Mouse (Mus musculus) forebrain, postnatal 0 days (tissue): ENCODE measurements around the gene Slc38a1. TPM values are rescaled to one million over a fixed set of nuclear protein-coding genes. Genes with fewer than 3 reads are reported as not detected.

Source experiments
- ATAC-seq: fragments of 200-750 bp; cut with Nextera tagmentation; 2 replicates; pipeline ENCODE4 v1.8.0; 2017; ENCODE audit warnings: mild to moderate bottlenecking, moderate library complexity
- DNase-seq: peaks from one replicate; pipeline ENCODE4 v3.0.0-alpha.2; 2015
- H3K27ac ChIP-seq: fragments of 300-500 bp; sonication (generic); 2 replicates; pipeline ENCODE4 v1.5.1; 2014; ENCODE audit warnings: low read depth, mild to moderate bottlenecking, antibody characterized with exemption, low read length, moderate library complexity, mixed read lengths
- H3K27me3 ChIP-seq: fragments of 300-500 bp; sonication (generic); 2 replicates; pipeline ENCODE4 v1.6.1; 2014; ENCODE audit warnings: mild to moderate bottlenecking, low read length, mixed read lengths; ENCODE audit not compliant: insufficient read depth
- H3K36me3 ChIP-seq: fragments of 300-500 bp; sonication (generic); 2 replicates; pipeline ENCODE4 v1.6.1; 2014; ENCODE audit warnings: mild to moderate bottlenecking, moderate library complexity; ENCODE audit not compliant: insufficient read depth
- H3K4me1 ChIP-seq: fragments of 300-500 bp; sonication (generic); 2 replicates; pipeline ENCODE4 v1.6.1; 2014; ENCODE audit warnings: antibody characterized with exemption; ENCODE audit not compliant: insufficient read depth
- H3K4me2 ChIP-seq: fragments of 300-500 bp; sonication (generic); 2 replicates; pipeline ENCODE4 v1.6.1; 2014; ENCODE audit warnings: low read depth, mild to moderate bottlenecking, moderate library complexity
- H3K4me3 ChIP-seq: fragments of 300-500 bp; sonication (generic); 2 replicates; pipeline ENCODE4 v1.5.1; 2014; ENCODE audit warnings: low read depth, low read length, mixed read lengths
- H3K9ac ChIP-seq: fragments of 300-500 bp; sonication (generic); 2 replicates; pipeline ENCODE4 v1.6.1; 2014; ENCODE audit warnings: mild to moderate bottlenecking
- H3K9me3 ChIP-seq: fragments of 300-500 bp; sonication (generic); 2 replicates; pipeline ENCODE4 v1.6.1; 2016; ENCODE audit warnings: low read length
- CTCF ChIP-seq: sonication (generic); IDR thresholded peaks from 2 replicates; pipeline ENCODE4 v1.5.1; 2016; ENCODE audit warnings: antibody characterized with exemption, control low read depth, low read depth
- WGBS: fragments of 180-500 bp; shearing (Covaris S2); extraction: QIAGEN DNeasy Blood & Tissue Kit; methylation state at CpG from one replicate; pipeline ENCODE4 v1.1.7; 2014; 5-methylcytosine and 5-hydroxymethylcytosine counted together
- polyA plus RNA-seq: library from polyadenylated mRNA; unstranded; fragments of >200 nt; fragmentation: Nextera tagmentation; extraction: Ambion mirVana; gene quantifications from 2 replicates; pipeline ENCODE4 v1.2.1, GENCODE M21; 2015
- total RNA-seq: library from RNA; depleted of rRNA; stranded (reverse); fragments of >200 nt; gene quantifications from 2 replicates; pipeline ENCODE4 v1.2.3, GENCODE M21; 2014; rRNA removed

The Slc38a1 gene
- total and polyA plus RNA-seq, 2 experiments from 2014 or later, result 73.3 to 90.2 TPM

DNA sequence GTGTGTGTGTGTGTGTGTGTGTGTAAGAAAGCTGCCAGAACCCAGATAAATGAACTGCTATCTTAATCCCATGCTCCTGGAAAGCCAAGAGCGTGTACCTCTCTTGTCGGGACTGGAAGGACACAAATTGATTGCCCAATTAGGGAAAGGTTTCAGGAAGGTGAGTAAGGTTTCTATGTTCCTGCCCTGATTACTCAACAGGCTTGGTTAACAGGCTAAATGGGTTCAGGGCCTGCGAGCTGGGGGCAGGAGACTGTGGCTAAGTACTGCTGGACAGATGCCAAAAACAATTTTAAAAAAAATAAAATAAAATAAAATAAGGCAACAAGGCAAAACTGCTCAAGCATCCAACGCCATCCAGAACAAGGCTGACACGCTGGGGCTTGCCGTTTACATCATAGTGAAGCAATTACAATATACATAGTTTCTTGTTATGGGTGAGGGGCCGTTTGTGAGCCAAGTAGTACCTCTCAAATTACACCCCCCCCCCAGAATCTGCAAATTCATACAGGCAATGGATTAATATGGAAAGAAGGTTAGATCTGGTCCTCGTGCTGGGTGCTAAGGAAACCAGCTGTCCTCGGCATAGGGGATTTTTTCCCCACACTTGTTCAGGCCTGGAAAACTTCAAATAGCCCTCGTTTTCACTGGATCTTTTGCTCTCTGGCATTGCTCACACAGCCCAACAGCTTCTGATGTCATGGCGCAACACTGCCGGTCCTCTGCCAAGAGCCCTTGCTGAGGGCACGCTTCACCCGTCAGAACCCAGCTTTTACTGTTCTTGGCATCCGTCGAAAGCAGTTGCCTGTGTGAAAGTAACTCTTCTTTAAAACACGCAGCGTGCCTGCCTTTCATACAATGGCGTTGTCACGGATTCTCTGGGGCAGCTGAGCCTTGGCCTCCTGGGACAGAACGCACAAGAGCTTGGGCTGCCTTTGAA, 95.2 kb downstream of the Slc38a1 start:
- no peak overlapping the region for H3K9ac ChIP-seq
- H3K36me3 ChIP-seq, result no peaks in the 10 kb centered on the region
- H3K4me1 ChIP-seq, result no peaks in the 10 kb centered on the region
- H3K27me3 ChIP-seq, result no peaks in the 10 kb centered on the region
- no peak overlapping the region for H3K4me3 ChIP-seq
- ATAC-seq (peak; percentile 86), DNase-seq (peak; percentile 80)
- no peak for TF ChIP-seq CTCF
- no peak overlapping the region for H3K4me2 ChIP-seq
- peak overlapping the region; percentile 40 for H3K27ac ChIP-seq
- no peaks in the 10 kb centered on the region for H3K9me3 ChIP-seq
- WGBS, result 18% methylated on average over 21 of the region's 21 CpGs

DNA sequence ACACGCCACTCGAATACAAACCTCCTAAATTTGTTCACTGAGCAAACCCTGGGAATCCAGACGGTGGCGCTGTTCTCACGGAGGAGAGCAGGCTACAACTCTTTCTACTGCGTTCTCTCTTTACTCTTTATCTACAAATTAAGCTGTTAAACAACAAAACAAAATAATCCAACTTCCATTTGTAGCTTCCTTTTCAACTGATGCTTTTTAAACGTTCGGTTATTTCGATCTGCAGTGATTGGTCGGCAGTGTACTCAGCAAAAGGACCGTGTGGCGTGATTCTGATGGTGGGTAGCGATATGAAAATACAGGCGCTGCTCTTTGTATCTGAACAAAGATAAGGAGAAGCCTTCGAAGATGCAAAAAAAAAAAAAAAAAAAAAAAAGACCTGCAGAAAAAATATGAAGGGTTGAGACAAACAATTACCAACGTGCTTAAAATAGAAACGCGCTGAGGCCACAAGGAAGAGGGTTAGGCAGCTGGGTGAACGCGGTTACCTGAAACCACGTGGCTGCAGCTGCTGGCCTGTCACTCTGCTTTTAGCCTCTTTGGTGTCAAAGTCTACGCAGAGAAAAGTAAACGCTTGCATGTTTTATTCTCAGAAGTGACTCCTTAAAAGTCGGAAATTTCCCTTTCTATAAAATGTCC, 99.4 kb downstream of the Slc38a1 start:
- peak; percentile 88 for TF ChIP-seq CTCF
- WGBS, result 2% methylated on average over 24 of the region's 24 CpGs
- Histone ChIP-seq H3K9ac (peak overlapping the region; percentile 43), H3K36me3 (no peaks in the 10 kb centered on the region), H3K4me1 (no peaks in the 10 kb centered on the region), H3K27ac (peak overlapping the region; percentile 35; the same call in 1 of the 2 replicates), H3K4me3 (peak overlapping the region; percentile 32), H3K4me2 (peak overlapping the region; percentile 57), H3K27me3 (no peaks in the 10 kb centered on the region), H3K9me3 (no peaks in the 10 kb centered on the region)
- DNase-seq, result peak; percentile 91
- peak; percentile 74 for ATAC-seq

DNA sequence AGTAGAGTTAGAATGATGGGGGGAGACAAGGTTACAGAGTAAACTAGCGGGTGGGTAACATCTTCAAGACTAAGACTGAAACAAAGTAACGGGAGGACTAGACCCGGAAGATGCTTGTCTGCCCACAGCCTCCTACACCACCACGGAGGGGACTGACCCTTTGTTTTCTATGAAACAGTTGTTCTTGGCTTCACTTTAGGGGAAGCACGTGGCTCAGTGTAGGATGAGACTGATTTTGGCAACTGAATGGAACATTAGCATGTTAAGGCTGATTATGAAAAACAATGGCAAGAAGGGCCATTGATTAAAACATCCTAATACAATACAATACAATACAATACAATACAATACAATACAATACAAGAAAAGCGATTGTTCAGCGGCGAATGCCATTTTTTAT, 100.6 kb downstream of the Slc38a1 start:
- no peak for TF ChIP-seq CTCF
- 51% methylated on average over 8 of the region's 8 CpGs for WGBS
- no peak for DNase-seq

DNA sequence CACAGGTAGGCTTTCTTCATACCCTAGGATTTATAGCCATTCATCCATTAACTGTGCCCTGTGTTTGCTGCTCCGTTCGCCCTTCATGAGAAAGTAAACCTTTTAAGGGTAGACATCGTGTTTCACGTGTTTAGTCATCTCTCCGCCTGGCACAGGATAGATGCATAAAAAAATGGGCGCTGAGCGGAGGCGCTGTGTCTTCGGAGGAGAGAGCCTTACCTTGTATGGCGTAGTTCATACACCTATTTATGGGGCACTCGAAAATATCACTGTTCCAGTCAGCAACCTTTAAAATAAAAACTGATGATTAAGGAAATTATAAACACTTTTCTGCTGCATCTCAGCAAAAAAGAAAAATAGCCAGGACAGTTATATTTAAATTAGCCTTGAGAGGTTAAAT, 105.4 kb downstream of the Slc38a1 start:
- no peak overlapping the region for H3K4me3 ChIP-seq
- H3K4me2 ChIP-seq, result no peak overlapping the region
- WGBS, result 94% methylated on average over 11 of the region's 11 CpGs
- ATAC-seq, result no peak
- TF ChIP-seq CTCF, result no peak
- H3K27ac ChIP-seq, result no peak overlapping the region
- no peaks in the 10 kb centered on the region for H3K4me1 ChIP-seq
- no peak for DNase-seq
- H3K9ac ChIP-seq, result no peak overlapping the region
- H3K9me3 ChIP-seq, result no peaks in the 10 kb centered on the region
- no peaks in the 10 kb centered on the region for H3K27me3 ChIP-seq
- no peaks in the 10 kb centered on the region for H3K36me3 ChIP-seq

More for the DNA sequence above, 100.6 kb downstream of the Slc38a1 start:
- no peak for ATAC-seq
- H3K4me3 ChIP-seq, result no peak overlapping the region
- no peaks in the 10 kb centered on the region for H3K9me3 ChIP-seq
- H3K4me1 ChIP-seq, result no peaks in the 10 kb centered on the region
- H3K4me2 ChIP-seq, result no peak overlapping the region
- no peaks in the 10 kb centered on the region for H3K27me3 ChIP-seq
- no peak overlapping the region for H3K27ac ChIP-seq
- no peaks in the 10 kb centered on the region for H3K36me3 ChIP-seq
- no peak overlapping the region for H3K9ac ChIP-seq

DNA sequence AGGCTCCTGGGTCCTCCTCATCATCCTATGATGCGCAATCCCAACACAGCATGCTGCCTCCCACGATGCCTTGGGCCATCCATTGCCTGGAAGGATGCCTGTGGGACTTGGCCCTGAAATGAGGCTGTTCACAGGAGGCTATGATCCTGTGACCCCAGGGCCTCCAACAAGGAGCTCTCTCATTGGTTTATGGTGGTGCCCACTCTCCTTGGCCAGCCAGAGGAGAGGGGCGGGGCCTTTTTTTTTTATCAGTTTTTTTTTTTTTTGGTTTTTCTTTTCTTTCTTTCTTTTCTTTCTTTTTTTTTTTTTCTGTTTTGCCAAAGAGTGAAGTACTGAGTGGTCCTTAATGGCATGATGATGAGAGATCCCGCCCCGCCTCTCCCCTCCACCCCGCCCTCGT, 106.3 kb downstream of the Slc38a1 start:
- H3K9me3 ChIP-seq, result no peaks in the 10 kb centered on the region
- ATAC-seq, result no peak
- WGBS, result 93% methylated on average over 7 of the region's 7 CpGs
- DNase-seq, result no peak
- H3K27me3 ChIP-seq, result no peaks in the 10 kb centered on the region
- H3K36me3 ChIP-seq, result no peaks in the 10 kb centered on the region
- H3K4me2 ChIP-seq, result no peak overlapping the region
- no peak overlapping the region for H3K4me3 ChIP-seq
- no peaks in the 10 kb centered on the region for H3K4me1 ChIP-seq
- H3K27ac ChIP-seq, result no peak overlapping the region
- TF ChIP-seq CTCF, result no peak
- H3K9ac ChIP-seq, result no peak overlapping the region

DNA sequence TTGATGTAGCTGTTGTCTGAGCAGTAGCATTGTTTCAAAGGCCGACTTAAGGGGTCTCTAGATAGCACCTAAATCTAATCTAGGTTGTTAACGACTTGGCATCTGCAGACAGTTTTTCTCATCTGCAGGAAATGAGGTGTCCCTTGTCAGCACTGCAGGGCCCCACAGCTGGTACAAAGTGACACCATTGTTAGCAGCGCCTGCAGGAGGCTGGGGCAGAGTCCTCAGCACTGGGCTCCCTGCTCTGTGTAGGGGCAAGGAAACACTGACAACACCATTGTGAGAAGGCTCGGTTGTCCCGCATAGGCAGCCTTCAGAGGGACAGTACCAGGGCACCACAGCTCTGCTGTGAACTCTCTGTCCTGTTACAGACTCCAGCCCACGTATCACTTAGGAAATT, 115.0 kb downstream of the Slc38a1 start:
- Histone ChIP-seq H3K27ac (no peak overlapping the region), H3K4me1 (no peaks in the 10 kb centered on the region), H3K9me3 (no peaks in the 10 kb centered on the region), H3K4me3 (no peak overlapping the region), H3K27me3 (no peaks in the 10 kb centered on the region), H3K4me2 (no peak overlapping the region), H3K36me3 (no peaks in the 10 kb centered on the region), H3K9ac (no peak overlapping the region)
- DNase-seq (no peak), ATAC-seq (no peak)
- TF ChIP-seq CTCF, result no peak
- 35% methylated on average over 6 of the region's 6 CpGs for whole genome bisulfite sequencing

DNA sequence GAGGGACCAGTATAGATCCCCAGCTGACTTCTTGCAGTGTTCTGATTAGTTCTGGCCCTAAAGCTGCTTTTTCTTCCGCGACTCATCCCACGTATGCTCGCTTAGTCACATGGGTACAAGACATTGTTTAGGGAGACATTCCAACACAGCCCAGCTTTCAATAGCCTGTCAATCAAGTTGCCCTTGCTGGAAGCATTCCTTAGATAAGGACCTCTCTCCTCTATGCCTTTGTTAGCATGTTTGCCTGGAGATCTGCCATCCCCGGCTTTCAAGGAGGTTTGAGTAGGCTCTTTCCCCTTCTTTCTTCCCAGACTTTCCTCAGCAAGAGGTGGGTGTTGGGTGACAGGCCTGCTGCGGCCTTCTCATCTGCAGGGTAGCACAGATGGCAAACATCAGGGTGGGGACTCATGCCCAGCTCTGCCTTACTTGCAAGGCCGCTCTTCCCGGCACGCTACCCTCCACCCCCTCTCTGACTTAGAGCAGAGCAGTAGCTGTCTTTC, 118.4 kb downstream of the Slc38a1 start:
- Histone ChIP-seq H3K4me3 (no peak overlapping the region), H3K9me3 (no peaks in the 10 kb centered on the region), H3K9ac (no peak overlapping the region), H3K27ac (no peak overlapping the region), H3K27me3 (no peaks in the 10 kb centered on the region), H3K4me1 (no peaks in the 10 kb centered on the region), H3K4me2 (no peak overlapping the region), H3K36me3 (no peaks in the 10 kb centered on the region)
- ATAC-seq (peak; percentile 59; the same call in 1 of the 2 replicates), DNase-seq (peak; percentile 35)
- no peak for TF ChIP-seq CTCF
- WGBS, result 23% methylated on average over 9 of the region's 9 CpGs

Other genes starting within 250 kb of the Slc38a1 start
- gene Scaf11, start 182.1 kb downstream of the Slc38a1 start, total RNA-seq, result 30.5 and 40.1 TPM in 2 replicates
- 30.5 and 37.6 TPM in 2 replicates for gene Scaf11, start 182.1 kb downstream of the Slc38a1 start, polyA plus RNA-seq
- gene Slc38a2, start 56.8 kb upstream of the Slc38a1 start, total RNA-seq, result 80.9 and 107 TPM in 2 replicates
- gene Slc38a2, start 56.8 kb upstream of the Slc38a1 start, polyA plus RNA-seq, result 69.8 and 78.4 TPM in 2 replicates